Mouse (Mus musculus) ovary, postnatal 36 days (tissue): ENCODE measurements around the gene Snrnp25.

Experiments
- DNase-seq: peaks from one replicate; pipeline ENCODE4 v3.0.0; 2022; ENCODE audit warnings: low spot score, mixed read lengths

The Snrnp25 gene

DNA sequence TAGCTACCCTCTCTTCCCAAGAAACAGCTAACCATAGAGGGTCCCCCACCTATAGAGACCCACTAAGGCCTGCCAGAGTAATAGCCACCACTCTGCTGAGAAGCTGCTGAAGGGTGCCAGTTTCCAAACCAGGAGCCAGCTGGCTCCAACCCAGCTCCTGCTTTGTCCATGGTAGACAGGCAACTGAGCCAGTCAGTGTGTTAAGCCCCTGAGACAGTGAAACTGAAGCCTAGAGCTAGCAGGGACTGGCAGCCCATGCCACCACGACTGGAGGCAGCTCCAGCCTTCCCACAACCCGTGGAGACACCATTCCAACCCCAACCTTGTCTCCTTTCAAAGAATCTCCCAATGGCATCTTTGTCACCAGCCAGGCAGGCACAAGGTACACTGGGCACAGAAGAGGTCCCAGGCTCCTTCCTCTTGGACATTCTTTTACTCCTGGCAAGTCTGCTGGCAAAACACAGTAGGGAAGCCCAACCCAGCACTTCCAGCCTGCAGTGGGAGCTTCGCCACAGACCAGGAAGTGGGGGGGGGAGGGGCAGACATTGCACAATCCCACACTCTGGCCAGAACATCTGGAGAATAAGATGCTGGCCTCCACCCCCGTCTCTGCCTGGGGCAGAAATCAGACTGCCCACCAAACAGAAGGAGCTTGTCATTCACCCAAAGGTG, 19.4 kb downstream of the Snrnp25 start:
- DNase-seq = peak; percentile 74

DNA sequence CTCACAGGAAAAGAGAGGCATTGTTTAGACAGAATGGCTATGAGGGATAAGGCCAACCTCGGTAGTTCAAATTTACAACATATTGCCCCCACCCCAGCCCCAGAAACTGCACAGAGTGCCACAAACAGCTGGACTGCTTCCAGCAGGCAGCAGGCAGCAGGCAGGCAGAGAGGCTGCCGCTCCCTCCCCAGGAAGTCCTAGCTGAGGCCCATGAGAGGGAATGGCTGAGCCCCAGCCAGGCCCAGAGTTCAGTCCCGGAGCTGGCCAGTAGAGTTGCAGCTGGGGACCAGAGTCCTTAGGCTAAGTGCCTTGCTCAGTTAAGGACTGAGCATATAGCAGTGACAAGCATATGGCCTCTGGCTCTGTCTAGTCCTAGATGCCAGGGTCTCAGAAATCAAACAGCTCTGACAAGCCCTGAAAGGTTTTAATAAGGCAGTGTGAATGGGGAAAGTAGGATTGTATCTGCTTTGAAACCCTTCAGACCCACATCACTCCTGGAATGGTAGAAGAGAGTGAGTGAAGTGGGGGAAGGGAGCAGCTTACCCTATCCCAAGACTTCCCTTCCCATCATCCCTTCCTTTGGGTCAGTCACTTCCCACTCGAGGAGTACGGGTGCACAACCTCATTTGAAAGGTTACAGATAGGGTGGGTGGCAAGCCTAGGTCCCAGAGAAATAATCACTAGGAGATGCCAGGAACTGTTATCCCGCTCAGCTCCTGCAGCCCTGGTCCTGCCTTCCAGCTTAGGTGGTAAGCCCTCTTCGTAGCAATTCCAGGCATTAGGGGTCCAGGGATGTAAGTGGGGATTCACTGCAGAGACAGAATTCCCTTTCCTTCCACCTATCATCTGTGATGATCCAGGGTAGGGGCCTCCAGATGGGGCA, 20.2 kb downstream of the Snrnp25 start:
- DNase-seq = no peak

DNA sequence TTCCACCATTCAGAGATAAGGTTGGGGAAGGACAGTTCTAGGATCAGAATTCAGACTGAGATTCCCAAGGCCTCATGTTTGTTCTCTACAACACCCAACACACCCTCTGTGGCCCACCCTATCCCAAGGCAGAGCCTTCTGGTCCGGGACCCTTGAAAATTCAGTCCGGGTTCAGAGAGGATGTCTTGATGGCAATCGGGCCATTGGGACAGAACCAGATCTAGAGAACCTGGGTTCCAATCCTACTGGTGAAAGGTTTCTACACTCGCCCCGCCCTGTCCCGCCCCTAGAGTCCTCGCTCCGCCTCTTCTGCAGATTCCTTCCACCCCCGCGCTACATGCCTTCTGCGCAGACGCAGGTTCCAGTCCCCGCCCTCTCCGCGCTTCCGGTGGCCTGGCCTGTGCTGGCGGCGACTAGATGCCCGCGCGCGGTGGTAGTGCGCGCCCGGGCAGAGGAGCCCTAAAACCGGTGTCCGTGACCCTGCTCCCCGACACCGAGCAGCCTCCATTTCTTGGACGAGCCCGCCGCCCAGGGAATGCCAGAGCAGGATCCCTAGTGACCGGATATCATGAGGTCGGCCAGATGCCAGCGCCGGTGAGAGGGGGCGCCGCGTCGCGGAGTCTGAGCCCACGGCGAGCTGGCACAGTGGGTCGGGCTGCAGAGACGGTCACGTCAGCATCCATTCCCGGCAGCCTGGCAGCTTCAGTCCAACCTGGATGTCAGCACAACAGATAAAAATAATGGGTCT, 21.1 kb downstream of the Snrnp25 start, which contains the start of gene Mpg:
Gene Mpg (plus strand): TSS at position 382 of the 748 bp plus-strand sequence.
- peak; percentile 89 for DNase-seq

DNA sequence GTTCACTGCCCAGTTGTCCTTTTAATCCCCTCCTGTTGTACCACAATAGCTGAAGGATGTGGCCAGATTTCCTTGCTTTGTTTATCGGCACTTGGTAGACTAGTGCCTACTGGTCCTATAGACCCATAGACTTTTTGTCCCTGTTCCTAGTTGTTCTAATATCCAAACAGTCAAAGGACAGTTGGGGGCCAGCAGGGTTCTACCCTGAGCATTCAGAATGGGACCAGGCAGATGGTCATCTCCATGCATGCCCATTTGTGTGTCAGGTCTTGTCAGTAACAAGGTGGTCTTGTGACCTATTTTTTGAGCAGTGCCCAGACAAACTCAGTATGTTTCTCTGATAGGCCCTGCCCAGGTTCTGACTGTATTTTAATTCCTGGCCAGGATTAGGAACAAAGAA, 21.8 kb downstream of the Snrnp25 start:
- no peak for DNase-seq

DNA sequence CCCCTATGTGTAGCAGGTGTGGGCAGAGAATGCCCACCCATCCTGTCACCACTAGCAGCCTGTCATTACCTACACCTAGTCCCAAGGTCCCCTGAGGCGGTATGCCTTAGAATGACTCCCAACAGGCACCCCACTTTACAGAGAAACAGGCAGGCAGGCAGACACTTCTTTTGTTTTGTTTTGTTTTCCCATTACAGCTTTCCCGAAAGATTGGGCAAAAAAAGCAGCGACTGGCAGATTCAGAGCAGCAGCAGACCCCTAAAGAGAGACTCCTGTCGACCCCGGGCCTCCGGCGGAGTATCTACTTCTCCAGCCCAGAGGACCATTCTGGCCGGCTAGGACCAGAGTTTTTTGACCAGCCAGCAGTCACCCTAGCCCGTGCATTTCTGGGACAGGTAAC, 22.3 kb downstream of the Snrnp25 start:
- no peak for DNase-seq

DNA sequence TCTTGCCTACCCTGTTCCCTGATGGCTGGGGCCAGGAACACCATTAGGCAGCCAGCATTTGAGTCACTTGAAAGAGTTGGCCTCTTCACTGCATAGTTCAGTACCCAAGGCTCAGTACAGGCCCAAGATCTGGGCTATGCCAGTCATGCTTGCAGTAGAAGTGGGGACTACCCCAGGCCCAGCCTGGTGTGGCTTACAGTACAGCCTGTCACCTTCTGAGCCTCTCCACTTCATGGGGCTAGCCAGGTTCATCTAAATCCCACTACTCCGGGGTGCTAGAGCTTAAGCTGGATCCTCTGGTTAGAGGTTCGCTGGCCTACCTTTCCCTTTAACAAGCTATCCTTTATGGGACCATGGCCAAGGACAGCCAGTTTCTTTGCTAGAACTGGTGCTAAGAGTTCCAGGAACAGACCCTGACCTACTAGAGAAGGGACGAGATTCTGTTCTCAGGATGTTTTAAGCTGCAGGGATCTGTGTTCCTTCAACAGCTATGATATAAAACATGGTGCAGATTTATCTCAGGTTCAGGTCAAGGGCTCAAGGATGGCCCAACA, 23.2 kb downstream of the Snrnp25 start:
- DNase-seq = no peak

DNA sequence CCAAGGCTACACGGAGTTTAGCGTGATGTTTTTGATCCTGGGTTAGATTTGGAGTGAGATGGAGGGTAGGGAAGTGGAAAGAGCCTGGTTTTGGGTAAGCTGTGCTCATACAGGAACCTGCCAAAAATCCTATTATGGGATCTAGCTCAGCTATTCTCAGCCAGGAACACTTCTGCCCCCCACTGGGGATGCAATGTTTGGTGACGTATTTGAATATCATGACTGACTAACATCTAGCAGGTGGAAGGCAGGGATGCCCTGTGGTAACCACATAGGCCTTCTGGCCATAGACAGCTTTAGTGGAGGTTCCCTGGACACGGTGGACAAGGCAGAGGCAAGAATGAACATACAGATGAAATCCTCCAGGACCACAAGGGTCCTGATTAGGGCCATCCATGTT, 25.0 kb downstream of the Snrnp25 start:
- no peak for DNase-seq

DNA sequence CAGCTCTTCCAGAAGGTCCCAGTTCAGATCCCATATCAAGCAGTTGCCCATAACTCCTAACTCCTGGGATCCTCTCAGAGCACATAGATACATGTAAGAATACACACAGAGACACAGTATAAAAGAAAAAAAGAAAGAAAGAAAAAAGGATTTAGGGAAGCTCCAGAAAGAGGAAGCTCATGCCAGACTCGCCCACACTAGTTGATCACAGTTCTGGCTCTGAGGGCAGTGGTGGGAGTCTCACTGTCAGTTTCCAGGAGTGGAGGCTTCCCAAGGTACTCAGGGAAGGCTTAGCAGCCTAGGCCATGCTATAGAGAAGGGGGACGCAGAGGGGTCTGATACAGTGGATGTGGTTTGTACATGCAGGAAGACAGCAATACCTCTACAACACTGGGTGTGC, 25.9 kb downstream of the Snrnp25 start:
- DNase-seq = no peak

DNA sequence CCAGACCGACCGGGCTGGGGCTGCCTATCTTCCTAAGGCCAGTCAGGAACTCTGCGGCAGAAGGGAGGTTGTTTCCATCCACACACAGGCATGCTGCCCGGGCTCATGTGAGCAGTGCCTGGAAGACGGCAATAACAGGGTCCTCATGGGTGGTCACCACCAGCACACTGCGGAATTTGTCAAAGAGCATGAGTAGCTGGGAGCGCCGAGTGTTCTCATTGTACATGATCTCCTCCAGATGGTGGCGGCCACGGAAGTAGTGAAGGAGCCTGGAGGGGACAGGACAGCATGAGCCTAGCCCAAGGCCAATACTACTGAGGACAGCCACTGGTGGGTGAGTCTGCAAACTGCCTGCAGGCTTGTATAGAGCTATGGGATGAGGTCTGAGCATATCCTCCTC, 27.6 kb downstream of the Snrnp25 start:
- DNase-seq = no peak

DNA sequence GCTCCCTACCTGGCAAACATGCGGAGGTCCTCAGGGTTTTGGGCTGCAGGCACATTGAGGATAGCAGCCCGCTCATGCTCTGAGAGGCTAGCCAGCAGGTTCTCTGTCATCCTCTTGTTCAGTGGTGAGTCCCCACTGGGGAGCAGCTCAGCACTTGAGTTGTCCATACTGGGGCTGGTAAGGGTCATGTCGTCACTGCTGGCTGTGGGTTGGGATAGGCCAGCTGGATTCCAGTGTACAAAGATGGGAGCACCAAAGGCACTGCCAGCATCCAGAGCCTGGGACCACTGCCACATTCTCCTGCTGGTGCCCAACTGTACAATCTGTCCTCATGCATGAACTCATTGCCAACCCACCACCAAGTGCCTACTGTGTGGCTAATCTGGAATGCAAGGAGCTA, 28.7 kb downstream of the Snrnp25 start:
- no peak for DNase-seq

DNA sequence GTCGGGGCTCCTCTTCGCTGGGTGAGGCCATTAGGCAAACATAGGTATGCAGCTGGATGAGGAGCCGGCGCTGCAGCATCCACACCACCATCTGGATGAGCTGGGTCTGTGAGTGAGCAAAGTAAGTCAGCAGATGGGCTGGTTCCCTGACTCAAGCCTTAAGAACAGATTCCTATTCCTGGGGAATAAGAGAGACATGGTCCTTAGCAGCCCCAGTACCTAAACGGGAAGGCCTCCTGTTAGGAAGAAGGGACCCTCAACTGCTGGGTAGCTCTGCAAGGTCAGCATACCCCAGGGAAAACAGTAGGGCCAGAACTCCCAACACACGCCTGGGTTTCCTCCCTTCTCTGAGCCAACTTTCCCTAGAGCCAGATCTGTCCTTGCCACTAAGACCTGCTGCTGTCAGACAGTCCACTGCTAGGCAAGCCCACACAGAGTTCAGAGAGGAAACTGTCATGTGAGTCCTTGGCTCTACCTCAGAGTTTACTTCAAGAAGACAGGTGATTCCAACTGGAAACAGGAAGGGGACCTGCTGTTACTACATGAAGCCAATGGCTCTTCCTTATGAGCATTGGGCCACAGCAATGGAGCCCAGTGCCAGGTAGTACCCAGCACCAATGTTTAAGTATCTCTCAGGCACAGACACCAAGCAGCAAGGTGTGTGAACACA, 29.7 kb downstream of the Snrnp25 start:
- no peak for DNase-seq

DNA sequence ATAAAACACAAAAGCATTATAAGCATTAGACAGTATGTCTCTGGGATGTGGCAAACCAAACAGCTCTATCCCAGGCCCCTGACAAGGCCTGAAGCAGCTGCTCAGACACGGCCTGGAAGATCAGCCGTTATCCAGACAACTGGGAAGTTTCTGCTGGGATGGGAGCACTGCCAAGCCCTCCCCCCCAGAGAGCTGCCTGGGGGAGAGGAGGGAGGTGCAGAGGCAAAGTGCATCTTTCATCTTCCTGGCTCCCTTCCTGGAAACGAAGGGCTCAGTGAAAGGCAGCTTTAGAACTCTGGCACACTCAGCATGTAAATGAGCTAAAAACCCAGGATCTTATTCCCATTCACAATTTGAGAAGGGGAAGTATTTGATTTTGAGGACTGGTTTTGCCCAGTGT, 30.4 kb downstream of the Snrnp25 start:
- peak; percentile 77 for DNase-seq

DNA sequence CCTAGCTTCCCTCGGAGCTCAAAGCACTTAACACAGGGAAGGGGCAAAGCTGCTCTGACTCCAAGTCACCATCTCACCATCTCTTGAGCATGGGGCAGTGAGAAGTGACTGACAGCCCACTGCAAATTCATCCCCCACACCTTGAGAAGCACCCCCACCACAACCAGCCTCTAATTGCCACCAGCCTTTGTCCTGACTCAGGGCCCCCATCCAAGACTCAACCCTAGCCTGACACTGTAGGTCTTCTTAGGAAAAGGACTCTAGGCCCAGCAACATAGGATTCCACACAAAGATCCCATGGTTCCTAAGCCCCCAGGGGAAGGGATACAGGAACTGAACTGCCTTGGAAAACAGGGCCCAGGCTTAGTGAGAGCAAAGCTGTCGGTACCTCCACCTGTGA, 30.9 kb downstream of the Snrnp25 start:
- no peak for DNase-seq

DNA sequence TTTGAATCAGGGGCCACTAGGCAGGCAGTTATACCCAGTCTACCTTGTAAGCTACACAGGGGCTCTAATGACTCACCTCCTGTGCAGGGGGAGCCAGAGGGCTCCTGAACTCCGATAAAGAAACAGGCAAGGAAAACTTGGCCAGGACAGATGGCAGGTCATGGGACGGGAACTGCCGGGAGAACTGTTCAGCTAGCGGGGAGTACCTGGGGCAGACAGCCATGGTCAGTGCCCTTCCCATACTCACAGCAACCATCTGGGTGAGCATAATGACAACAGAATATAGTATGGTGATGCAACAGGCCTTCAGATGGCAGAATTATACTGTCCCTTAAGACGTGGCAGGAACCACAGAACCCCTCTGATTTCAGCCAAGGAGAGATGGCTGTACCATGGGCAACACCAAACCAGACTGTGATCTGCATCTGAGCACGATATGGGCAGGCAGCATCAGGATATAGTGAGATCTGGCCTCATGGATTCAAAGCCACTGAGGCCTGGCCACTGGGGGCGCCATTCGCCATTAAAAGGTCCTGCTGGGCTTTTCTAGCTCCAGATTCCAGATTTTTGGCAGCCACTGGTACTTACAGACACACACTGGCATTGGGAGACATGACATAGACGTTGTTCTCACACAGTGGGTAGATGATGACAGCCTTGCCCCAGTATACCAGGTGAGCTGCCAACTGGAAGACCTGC, 31.6 kb downstream of the Snrnp25 start:
- peak; percentile 50 for DNase-seq

DNA sequence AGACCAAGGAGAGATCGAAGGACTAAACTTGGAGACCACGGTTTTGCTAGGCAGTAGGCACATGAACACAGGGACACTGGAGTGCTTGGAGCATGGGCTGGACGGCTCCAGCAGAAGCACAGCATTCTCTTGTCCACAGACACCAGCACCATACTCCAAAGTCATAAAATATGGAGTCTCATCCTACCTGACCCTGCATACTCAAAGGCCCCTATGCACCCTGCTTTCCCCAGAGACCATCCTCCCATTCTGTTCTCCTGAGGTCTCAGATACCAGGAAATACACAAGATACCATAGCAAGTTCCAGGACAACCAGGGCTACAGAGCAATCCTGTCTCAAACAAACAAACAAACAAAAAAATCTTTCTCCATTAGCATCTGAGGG, 32.2 kb downstream of the Snrnp25 start:
- no peak for DNase-seq

DNA sequence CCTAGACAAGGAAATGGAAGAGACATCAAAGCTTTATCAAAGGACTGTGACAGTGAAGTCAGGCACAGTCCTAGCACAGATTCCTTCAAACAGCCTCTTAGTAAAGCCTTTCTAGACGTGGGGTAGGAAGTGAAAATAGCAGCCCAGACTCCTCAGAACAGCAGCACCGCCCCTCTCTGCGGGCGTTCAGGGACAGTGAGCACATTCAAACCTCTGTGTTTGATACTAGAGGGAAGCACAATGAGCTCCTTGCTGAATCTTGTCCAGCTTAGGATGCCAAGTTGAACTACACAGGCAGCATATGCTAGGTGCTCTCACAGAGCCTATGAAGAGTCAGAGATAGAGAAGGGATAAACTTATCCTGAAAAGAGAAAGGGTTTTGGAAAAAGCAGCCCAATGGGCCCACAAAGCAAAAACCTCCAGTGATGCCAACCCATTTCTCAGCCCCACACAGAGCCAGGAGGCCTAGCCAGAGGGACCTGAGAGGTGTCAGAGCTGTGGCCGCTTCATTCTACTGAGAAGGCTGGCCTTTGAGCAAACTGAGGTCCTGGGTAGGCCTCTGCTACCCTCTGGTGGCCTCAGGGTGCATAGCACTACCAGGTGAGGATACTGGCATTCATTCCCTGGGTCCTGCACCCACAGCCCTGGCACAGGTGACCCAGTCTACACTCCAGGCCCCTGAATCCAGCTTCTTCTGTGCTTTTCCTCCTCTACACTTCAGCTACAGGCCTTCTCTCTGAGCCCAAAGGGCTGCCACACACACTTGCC, 33.1 kb downstream of the Snrnp25 start:
- DNase-seq = peak; percentile 69

DNA sequence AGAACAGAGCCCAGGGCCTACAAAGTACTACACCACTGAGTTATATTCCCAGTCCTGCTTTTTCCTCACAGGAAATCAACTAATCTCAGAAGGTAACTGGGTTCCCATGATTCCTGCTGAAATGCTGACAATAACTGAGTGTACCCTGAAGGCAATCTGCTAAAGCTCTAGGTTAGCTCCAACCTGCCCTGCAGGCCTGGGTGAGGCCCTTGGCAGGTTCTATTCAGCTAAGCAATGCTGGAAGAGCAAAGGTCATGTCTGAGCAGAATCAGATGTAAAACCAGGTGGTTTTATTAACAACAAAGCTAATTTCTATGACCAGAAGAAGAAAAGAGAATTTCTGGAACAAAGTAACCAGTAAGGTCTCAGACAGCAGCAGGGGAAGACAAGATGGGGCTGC, 36.2 kb downstream of the Snrnp25 start:
- no peak for DNase-seq

DNA sequence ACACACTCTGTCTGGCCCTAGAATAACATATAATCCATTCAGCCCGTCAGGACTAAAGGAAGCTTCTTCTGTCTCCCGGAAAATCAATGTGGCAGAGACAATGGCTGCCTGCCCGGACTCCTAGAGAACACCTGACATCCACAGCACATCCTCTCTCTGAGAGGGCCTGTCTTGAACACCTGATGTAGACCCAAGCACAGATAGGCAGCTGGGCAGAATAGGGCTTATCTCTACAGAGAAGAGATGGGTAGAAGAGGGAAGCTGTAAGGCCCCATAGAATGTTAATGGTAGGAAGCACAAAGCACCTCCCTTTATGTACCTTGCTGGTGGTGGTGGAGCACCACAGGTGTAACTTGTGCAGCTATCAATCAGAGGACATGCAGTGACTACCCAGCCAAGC, 37.0 kb downstream of the Snrnp25 start:
- DNase-seq = no peak

DNA sequence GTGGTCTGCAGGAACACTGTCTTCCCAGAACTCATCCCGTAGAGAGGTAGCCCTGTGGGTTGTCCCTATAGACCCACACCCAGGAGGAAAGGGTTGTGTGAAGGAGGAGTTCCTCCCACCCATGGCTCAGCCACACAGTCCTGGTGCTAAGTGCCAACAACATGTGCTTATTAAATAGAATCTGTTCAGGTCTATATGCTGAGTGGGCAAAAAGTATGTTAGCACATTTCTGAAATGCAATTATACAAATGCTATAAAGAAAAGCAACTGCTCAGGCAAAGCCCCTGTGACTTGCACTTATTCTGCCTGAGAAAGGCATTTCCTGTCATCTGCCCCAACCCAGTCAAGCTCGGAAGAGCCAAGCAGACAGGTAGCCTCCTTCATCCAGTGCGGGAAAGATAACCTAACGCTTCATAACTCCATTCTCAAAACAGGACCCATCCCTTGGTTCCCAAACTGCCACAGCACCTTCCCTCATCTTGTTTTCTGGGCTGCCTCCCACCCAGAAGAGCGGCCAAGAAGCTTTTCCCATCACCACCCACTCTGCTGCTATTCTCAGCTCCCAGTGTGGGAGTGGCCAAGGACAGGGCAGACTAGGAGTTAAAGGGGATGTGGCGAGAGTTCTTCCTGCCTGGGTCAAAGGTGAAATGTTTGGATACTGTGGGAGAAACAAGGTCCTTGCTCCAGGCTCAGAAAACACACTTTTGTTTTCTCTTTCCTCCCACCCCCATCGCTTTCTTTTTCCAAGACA, 38.2 kb downstream of the Snrnp25 start:
- DNase-seq = no peak

DNA sequence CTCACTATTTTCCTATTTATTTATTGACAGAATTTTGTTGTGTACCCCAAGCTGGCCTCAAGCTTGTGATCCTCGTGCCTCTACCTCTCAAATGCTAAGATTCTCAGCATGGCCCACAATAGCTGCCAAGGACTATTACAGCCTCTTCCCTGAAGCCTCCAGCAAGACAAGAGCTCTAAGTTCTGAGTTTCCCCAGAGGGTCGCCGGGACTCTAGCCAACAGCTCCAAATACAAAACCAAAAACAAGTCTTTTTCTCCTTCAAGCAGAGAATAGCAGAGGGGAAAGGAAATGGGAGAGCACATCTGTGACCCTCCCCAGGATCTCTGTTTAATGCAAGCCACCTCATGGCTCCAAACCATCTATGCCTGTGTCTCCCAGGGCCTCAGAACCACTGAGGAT, 38.8 kb downstream of the Snrnp25 start:
- no peak for DNase-seq
